Mouse (Mus musculus): ENCODE data around the gene 1700123K08Rik.
A peak's percentile ranks its signal among the peaks of the same experiment; 100 is the strongest.
"Not testable (repeated sequence)": the region's sequence is repeated elsewhere in the genome, so short reads cannot be mapped to it uniquely, and the experiment has no call there.

Gene 1700123K08Rik

GRCm38 (mm10) chr5:138564612-138565011 lies at the start of gene 1700123K08Rik:
Gene 1700123K08Rik, minus strand, starts transcription at chr5:138564712.
- not testable (repeated sequence) for DNase-seq (ENCODE audit: extremely low spot score, low spot score)

GRCm38 (mm10) chr5:138587396-138587795 lies 22.9 kb upstream of the 1700123K08Rik start:
- no peak for DNase-seq (ENCODE audit: extremely low spot score, low spot score)

- DNase-seq (ENCODE audit: extremely low spot score, low spot score), result peak; percentile 47
Observed at GRCm38 (mm10) chr5:138571623-138572022, 7.1 kb upstream of the 1700123K08Rik start.

GRCm38 (mm10) chr5:138552718-138553117 lies 11.8 kb downstream of the 1700123K08Rik start:
- DNase-seq (ENCODE audit: extremely low spot score, low spot score), result no peak

GRCm38 (mm10) chr5:138532491-138532890 lies 32.0 kb downstream of the 1700123K08Rik start:
- DNase-seq (ENCODE audit: extremely low spot score, low spot score), result no peak

Data from neural tube, embryonic 10.5 days (tissue).